Mouse (Mus musculus) cerebellum, adult (tissue): ENCODE measurements around the gene Pitpnb.

Source experiments
- ATAC-seq: cut with Nextera tagmentation; 2 replicates; pipeline ENCODE4 v1.9.2; 2017; ENCODE audit warnings: mild to moderate bottlenecking, moderate library complexity, mixed read lengths; ENCODE audit not compliant: insufficient number of reproducible peaks, low FRiP score, low TSS enrichment

The Pitpnb gene

GRCm38 (mm10) chr5:111330417-111331098 lies at the start of gene Pitpnb:
Gene Pitpnb (plus strand): TSS chr5:111330763.
- peak; percentile 98 for ATAC-seq

GRCm38 (mm10) chr5:111284420-111285175 lies 46.0 kb upstream of the Pitpnb start:
- ATAC-seq, result no peak

GRCm38 (mm10) chr5:111287571-111287970 lies 43.0 kb upstream of the Pitpnb start:
- no peak for ATAC-seq

GRCm38 (mm10) chr5:111288486-111288885 lies 42.1 kb upstream of the Pitpnb start:
- no peak for ATAC-seq

- no peak for ATAC-seq
Measured at GRCm38 (mm10) chr5:111290071-111290470, 40.5 kb upstream of the Pitpnb start.

GRCm38 (mm10) chr5:111291639-111292038 lies 38.9 kb upstream of the Pitpnb start:
- ATAC-seq, result no peak

GRCm38 (mm10) chr5:111297801-111298200 lies 32.8 kb upstream of the Pitpnb start:
- no peak for ATAC-seq

- no peak for ATAC-seq
Measured at GRCm38 (mm10) chr5:111298706-111299105, 31.9 kb upstream of the Pitpnb start.

GRCm38 (mm10) chr5:111300776-111301175 lies 29.8 kb upstream of the Pitpnb start:
- no peak for ATAC-seq

- ATAC-seq, result no peak
Measured at GRCm38 (mm10) chr5:111301736-111302135, 28.8 kb upstream of the Pitpnb start.

GRCm38 (mm10) chr5:111304730-111305129 lies 25.8 kb upstream of the Pitpnb start:
- no peak for ATAC-seq

- no peak for ATAC-seq
Measured at GRCm38 (mm10) chr5:111310185-111310584, 20.4 kb upstream of the Pitpnb start.

GRCm38 (mm10) chr5:111313833-111314232 lies 16.7 kb upstream of the Pitpnb start:
- ATAC-seq, result no peak

- no peak for ATAC-seq
Measured at GRCm38 (mm10) chr5:111315061-111315460, 15.5 kb upstream of the Pitpnb start.

- no peak for ATAC-seq
Measured at GRCm38 (mm10) chr5:111317526-111317925, 13.0 kb upstream of the Pitpnb start.

- no peak for ATAC-seq
Measured at GRCm38 (mm10) chr5:111318946-111319345, 11.6 kb upstream of the Pitpnb start.

- ATAC-seq, result no peak
Measured at GRCm38 (mm10) chr5:111325813-111326212, 4.8 kb upstream of the Pitpnb start.

- ATAC-seq, result no peak
Measured at GRCm38 (mm10) chr5:111327420-111327819, 3.1 kb upstream of the Pitpnb start.

- no peak for ATAC-seq
Measured at GRCm38 (mm10) chr5:111329782-111330416, 664 bp upstream of the Pitpnb start.

GRCm38 (mm10) chr5:111331099-111331435 lies 504 bp downstream of the Pitpnb start:
- ATAC-seq, result no peak

GRCm38 (mm10) chr5:111335939-111336691 lies 5.6 kb downstream of the Pitpnb start:
- ATAC-seq, result no peak
